Mouse (Mus musculus) CH12.LX (cell line): Measurements from ENCODE around the gene Adamtsl3. TPM values are rescaled to one million over a fixed set of nuclear protein-coding genes. Genes with fewer than 3 reads are reported as not detected.

ENCODE experiments used
- DNase-seq: peaks from one replicate; pipeline ENCODE4 v3.0.0-alpha.2; 2013; ENCODE audit errors: extremely low read depth
- H3K27ac ChIP-seq: 2 replicates; pipeline ENCODE4 v1.5.1; 2012; ENCODE audit warnings: low read depth, mild to moderate bottlenecking, control low read depth, moderate library complexity; ENCODE audit not compliant: insufficient read depth
- H3K27me3 ChIP-seq: replicated peaks from 2 replicates; pipeline ENCODE3; 2012; ENCODE audit warnings: inconsistent platforms
- H3K36me3 ChIP-seq, 2 experiments: replicated peaks in 1 of 2; 2 replicates each; pipeline versions ENCODE3 to v1.6.1; 2012; ENCODE audit warnings: inconsistent platforms in 1 of 2, low read length in 1 of 2, mild to moderate bottlenecking in 1 of 2, mixed read lengths in 1 of 2, moderate library complexity in 1 of 2; ENCODE audit not compliant: control insufficient read depth in 1 of 2, insufficient read depth in 1 of 2
- H3K4me1 ChIP-seq, 2 experiments: 2 replicates each; pipeline ENCODE4 v1.6.1; 2012; ENCODE audit warnings: inconsistent platforms in 1 of 2, moderate library complexity in 1 of 2; ENCODE audit not compliant: insufficient read depth in 2 of 2, control insufficient read depth in 1 of 2
- H3K4me2 ChIP-seq: 2 replicates; pipeline ENCODE4 v1.6.1; 2012; ENCODE audit warnings: low read depth, mild to moderate bottlenecking, control low read depth; ENCODE audit not compliant: poor library complexity, insufficient read depth, severe bottlenecking
- H3K4me3 ChIP-seq, 3 experiments: fragments of 150-350 bp in 1 of 3; sonication (generic) in 1 of 3; replicated peaks in 1 of 3; 2 replicates each; pipeline versions ENCODE3 to v1.5.1; 2011 to 2012; ENCODE audit warnings: low read depth in 2 of 3, low read length in 2 of 3, mild to moderate bottlenecking in 2 of 3, moderate library complexity in 2 of 3, control low read depth in 1 of 3, improper control_type of control experiment in 1 of 3, inconsistent platforms in 1 of 3, mixed read lengths in 1 of 3; ENCODE audit not compliant: poor library complexity in 1 of 3
- H3K79me2 ChIP-seq: replicated peaks from 2 replicates; pipeline ENCODE4 v1.6.1; 2012; ENCODE audit warnings: mild to moderate bottlenecking, moderate library complexity; ENCODE audit not compliant: control insufficient read depth, poor library complexity, insufficient read depth, severe bottlenecking; ENCODE audit errors: extremely low read depth
- H3K9ac ChIP-seq: 2 replicates; pipeline ENCODE4 v1.6.1; 2012; ENCODE audit warnings: low read depth, mild to moderate bottlenecking, control low read depth, moderate library complexity; ENCODE audit not compliant: insufficient read depth
- H3K9me3 ChIP-seq: replicated peaks from 2 replicates; pipeline ENCODE3; 2012; ENCODE audit warnings: low read length, inconsistent platforms, mixed read lengths
- BHLHE40 ChIP-seq: IDR thresholded peaks from 2 replicates; pipeline ENCODE4 v1.6.1; 2011; ENCODE audit warnings: mild to moderate bottlenecking, low read depth, low read length, improper control_type of control experiment
- CHD1 ChIP-seq: IDR thresholded peaks from 2 replicates; pipeline ENCODE4 v1.6.1; 2012; ENCODE audit warnings: low read depth, low read length, improper control_type of control experiment, inconsistent platforms
- ELF1 ChIP-seq: IDR thresholded peaks from 2 replicates; pipeline ENCODE4 v1.6.1; 2014; ENCODE audit warnings: low read depth, mild to moderate bottlenecking, inconsistent platforms, low read length, improper control_type of control experiment
- ETS1 ChIP-seq: conservative IDR thresholded peaks from 2 replicates; pipeline ENCODE4 v1.6.1; 2012; ENCODE audit warnings: low read depth, mild to moderate bottlenecking, inconsistent platforms, low read length, improper control_type of control experiment, moderate library complexity
- GABPA ChIP-seq: IDR thresholded peaks from 2 replicates; pipeline ENCODE4 v1.6.1; 2012; ENCODE audit warnings: low read depth, low read length, improper control_type of control experiment, inconsistent platforms; ENCODE audit not compliant: insufficient replicate concordance
- HCFC1 ChIP-seq: IDR thresholded peaks from 2 replicates; pipeline ENCODE4 v1.6.1; 2012; ENCODE audit warnings: low read depth, mild to moderate bottlenecking, inconsistent platforms, low read length, improper control_type of control experiment
- IRF4 ChIP-seq: IDR thresholded peaks from 2 replicates; pipeline ENCODE4 v1.6.1; 2014; ENCODE audit warnings: low read depth, mild to moderate bottlenecking, inconsistent platforms, low read length, improper control_type of control experiment
- KAT2A ChIP-seq: IDR thresholded peaks from 2 replicates; pipeline ENCODE4 v1.6.1; 2012; ENCODE audit warnings: low read length, improper control_type of control experiment, inconsistent platforms; ENCODE audit not compliant: insufficient replicate concordance
- MAFK ChIP-seq: IDR thresholded peaks from 2 replicates; pipeline ENCODE4 v1.6.1; 2011; ENCODE audit warnings: low read length, improper control_type of control experiment; ENCODE audit not compliant: insufficient replicate concordance
- MAX ChIP-seq: IDR thresholded peaks from 2 replicates; pipeline ENCODE4 v1.6.1; 2011; ENCODE audit warnings: low read length, improper control_type of control experiment
- MAZ ChIP-seq: IDR thresholded peaks from 2 replicates; pipeline ENCODE4 v1.6.1; 2012; ENCODE audit warnings: low read depth, mild to moderate bottlenecking, inconsistent platforms, low read length, improper control_type of control experiment, moderate library complexity
- NELFE ChIP-seq: IDR thresholded peaks from 2 replicates; pipeline ENCODE4 v1.6.1; 2011; ENCODE audit warnings: low read depth, low read length, improper control_type of control experiment
- PAX5 ChIP-seq: IDR thresholded peaks from 2 replicates; pipeline ENCODE4 v1.6.1; 2012; ENCODE audit warnings: low read length, inconsistent platforms, mixed read lengths
- POLR2AphosphoS2 ChIP-seq: IDR thresholded peaks from 2 replicates; pipeline ENCODE4 v1.6.1; 2011; ENCODE audit warnings: low read depth, low read length, improper control_type of control experiment
- SIN3A ChIP-seq: IDR thresholded peaks from 2 replicates; pipeline ENCODE4 v1.6.1; 2012; ENCODE audit warnings: low read length, improper control_type of control experiment, inconsistent platforms
- SMC3 ChIP-seq: IDR thresholded peaks from 2 replicates; pipeline ENCODE4 v1.6.1; 2011; ENCODE audit warnings: low read depth, low read length, improper control_type of control experiment
- TBP ChIP-seq: conservative IDR thresholded peaks from 2 replicates; pipeline ENCODE4 v1.6.1; 2011; ENCODE audit warnings: low read depth, low read length, improper control_type of control experiment
- UBTF ChIP-seq: IDR thresholded peaks from 2 replicates; pipeline ENCODE4 v1.6.1; 2012; ENCODE audit warnings: low read depth, mild to moderate bottlenecking, inconsistent platforms, low read length, improper control_type of control experiment, moderate library complexity
- USF1 ChIP-seq: IDR thresholded peaks from 2 replicates; pipeline ENCODE4 v1.6.1; 2014; ENCODE audit warnings: low read depth, mild to moderate bottlenecking, inconsistent platforms, low read length, improper control_type of control experiment
- ZC3H11A ChIP-seq: IDR thresholded peaks from 2 replicates; pipeline ENCODE4 v1.6.1; 2012; ENCODE audit warnings: low read depth, mild to moderate bottlenecking, inconsistent platforms, low read length, improper control_type of control experiment
- ZKSCAN1 ChIP-seq: IDR thresholded peaks from 2 replicates; pipeline ENCODE4 v1.6.1; 2012; ENCODE audit warnings: low read depth, inconsistent platforms, low read length, improper control_type of control experiment, borderline replicate concordance
- ZMIZ1 ChIP-seq: IDR thresholded peaks from 2 replicates; pipeline ENCODE4 v1.6.1; 2012; ENCODE audit warnings: low read depth, mild to moderate bottlenecking, inconsistent platforms, low read length, improper control_type of control experiment
- dilution Hi-C: fragments of 300-500 bp; cut with MboI; formaldehyde crosslinking; loops from 2 replicates; pipeline ENCODE4 v1.14.3; 2020; ENCODE audit warnings: low sequenced_read_pairs; ENCODE audit not compliant: extremely low pct_unique_long_range_greater_than_20kb, extremely low pct_ligation_motif_present
- in situ Hi-C: fragments of 300-500 bp; cut with MboI; formaldehyde crosslinking; loops from 3 replicates; pipeline ENCODE4 v1.14.3; 2019; ENCODE audit warnings: low sequenced_read_pairs, low pct_ligation_motif_present, low pct_unique_long_range_greater_than_20kb, mixed read lengths
- polyA plus RNA-seq: library from polyadenylated mRNA; unstranded; fragments of >175 nt; gene quantifications from 2 replicates; pipeline ENCODE4 v1.2.1, GENCODE M21; 2012; ENCODE audit warnings: low read depth; ENCODE audit not compliant: insufficient read length
- total RNA-seq, 2 experiments: library from RNA; depleted of rRNA; stranded (reverse); fragments of 300-350 nt in 1 of 2; fragments of >200 nt in 1 of 2; gene quantifications; 2 replicates each; pipeline ENCODE4 v1.2.3; 2012 to 2014

The Adamtsl3 gene
- total and polyA plus RNA-seq, 3 experiments = not detected

- in situ Hi-C loops (no loop called here), dilution Hi-C loops (no loop called here)
- Histone ChIP-seq H3K79me2 (no peaks in the 10 kb centered on the region), H3K27me3 (peaks cover 3% of the 10 kb centered on the region), H3K4me1 (peaks cover 0 to 4% of the 10 kb centered on the region in 2 experiments; a peak in 1 of 4 replicates), H3K4me3 (no peak overlapping the region), H3K9me3 (no peaks in the 10 kb centered on the region), H3K9ac (no peak overlapping the region), H3K4me2 (no peak overlapping the region), H3K36me3 (no peaks in the 10 kb centered on the region), H3K27ac (no peak overlapping the region)
- TF ChIP-seq UBTF = no peak
- TF ChIP-seq MAX = no peak
- no peak for TF ChIP-seq SIN3A
- TF ChIP-seq USF1 = no peak
- no peak for TF ChIP-seq POLR2AphosphoS2
- no peak for TF ChIP-seq PAX5
- TF ChIP-seq HCFC1 = no peak
- no peak for TF ChIP-seq ZMIZ1
- no peak for TF ChIP-seq IRF4
- TF ChIP-seq GABPA = no peak
- no peak for TF ChIP-seq ELF1
- TF ChIP-seq SMC3 = no peak
- TF ChIP-seq TBP = no peak
- TF ChIP-seq MAFK = no peak
- DNase-seq = no peak
Observed at GRCm38 (mm10) chr7:82383536-82383848, 48.0 kb downstream of the Adamtsl3 start.

- Histone ChIP-seq H3K36me3 (no peaks in the 10 kb centered on the region), H3K27ac (no peak overlapping the region), H3K4me1 (no peaks in the 10 kb centered on the region), H3K9ac (no peak overlapping the region), H3K27me3 (peaks cover 6% of the 10 kb centered on the region), H3K79me2 (no peaks in the 10 kb centered on the region), H3K4me3 (no peak overlapping the region), H3K4me2 (no peak overlapping the region), H3K9me3 (peaks cover 6% of the 10 kb centered on the region)
- in situ Hi-C loops (no loop called here), dilution Hi-C loops (no loop called here)
- DNase-seq = no peak
- no peak for TF ChIP-seq BHLHE40
- TF ChIP-seq GABPA = no peak
Observed at GRCm38 (mm10) chr7:82387121-82387520, 51.6 kb downstream of the Adamtsl3 start.

GRCm38 (mm10) chr7:82394435-82395186, 59.1 kb downstream of the Adamtsl3 start:
- no peaks in the 10 kb centered on the region for H3K4me1 ChIP-seq
- in situ Hi-C loops (no loop called here), dilution Hi-C loops (no loop called here)
- H3K9me3 ChIP-seq = peaks cover 6% of the 10 kb centered on the region
- no peaks in the 10 kb centered on the region for H3K79me2 ChIP-seq
- no peaks in the 10 kb centered on the region for H3K36me3 ChIP-seq
- H3K27ac ChIP-seq = no peak overlapping the region
- H3K27me3 ChIP-seq = no peaks in the 10 kb centered on the region
- no peak overlapping the region for H3K9ac ChIP-seq
- DNase-seq = no peak
- no peak overlapping the region for H3K4me3 ChIP-seq
- H3K4me2 ChIP-seq = no peak overlapping the region
- TF ChIP-seq NELFE (no peak), SMC3 (no peak), ZC3H11A (no peak), HCFC1 (no peak), KAT2A (no peak), ETS1 (no peak), ZKSCAN1 (no peak), MAZ (no peak), SIN3A (no peak), CHD1 (no peak), GABPA (no peak), IRF4 (no peak)
